Mouse (Mus musculus) lung, postnatal 0 days (tissue): ENCODE data around the gene Slc22a23.

Experiments
- CTCF ChIP-seq: IDR thresholded peaks from 2 replicates; pipeline ENCODE4 v1.5.1; 2016; ENCODE audit warnings: antibody characterized with exemption, mild to moderate bottlenecking
- EP300 ChIP-seq: IDR thresholded peaks from 2 replicates; pipeline ENCODE4 v1.6.1; 2016; ENCODE audit warnings: antibody characterized with exemption, mild to moderate bottlenecking, control low read depth

- TF ChIP-seq CTCF, result no peak
- no peak for TF ChIP-seq EP300
These were observed 159.6 kb downstream of the Slc22a23 start for GRCm38 (mm10) chr13:34185371-34185770.
